Mouse (Mus musculus) Muller cell, postnatal 12 days (primary cell): Measurements from ENCODE around the gene Lyl1.
"Not testable (repeated sequence)": the region's sequence is repeated elsewhere in the genome, so short reads cannot be mapped to it uniquely, and the experiment has no call there.

Experiments used
- DNase-seq: peaks from one replicate; pipeline ENCODE4 v3.0.0-alpha.2; 2015; ENCODE audit errors: inconsistent ontology term

The Lyl1 gene

GRCm38 (mm10) chr8:84668731-84669485 is 32.3 kb upstream of the Lyl1 start:
- DNase-seq = no peak

GRCm38 (mm10) chr8:84670295-84671006 is 30.8 kb upstream of the Lyl1 start:
- not testable (repeated sequence) for DNase-seq

DNA sequence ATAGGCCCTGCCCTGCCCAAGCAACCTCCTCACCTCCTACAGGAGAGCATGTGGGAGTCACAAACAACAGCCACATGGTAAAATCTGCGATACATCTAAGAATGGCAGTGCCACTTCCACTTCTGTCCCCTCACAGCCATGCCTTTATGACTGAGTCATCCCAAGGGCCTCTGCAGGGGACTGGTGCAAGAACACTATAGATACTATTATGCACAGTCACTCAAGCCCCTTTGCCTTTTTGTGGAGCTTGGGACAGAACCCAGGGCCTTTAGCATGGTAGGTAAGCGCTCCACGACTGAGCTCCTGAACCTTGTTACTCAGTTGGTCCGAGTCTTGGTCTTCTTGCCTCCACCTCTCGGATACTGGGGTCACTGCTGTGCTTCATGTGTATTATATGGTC is 24.0 kb upstream of the Lyl1 start:
- DNase-seq = no peak

DNA sequence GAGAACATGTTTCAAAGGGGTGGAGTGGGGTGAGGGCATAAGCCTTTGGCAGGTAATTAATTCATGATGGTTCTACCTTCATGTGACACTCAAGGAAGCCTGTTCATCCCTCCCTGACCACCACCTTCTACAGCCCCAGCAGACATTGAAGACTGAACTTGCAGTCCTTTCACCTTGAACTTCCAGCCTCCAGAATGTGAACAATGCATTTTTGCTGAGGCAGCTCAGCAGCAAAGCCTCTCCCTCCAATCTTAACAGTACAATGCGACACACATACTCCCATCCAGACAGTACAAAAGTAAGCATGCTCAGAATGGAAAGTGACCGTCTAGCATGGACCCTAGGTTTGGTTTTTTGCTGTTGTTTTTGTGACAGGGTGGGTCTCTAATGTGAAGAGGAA is 19.8 kb upstream of the Lyl1 start:
- DNase-seq = no peak

- no peak for DNase-seq
Measured at GRCm38 (mm10) chr8:84682257-84682656, 19.0 kb upstream of the Lyl1 start.

GRCm38 (mm10) chr8:84684537-84684936 is 16.7 kb upstream of the Lyl1 start:
- DNase-seq = peak; percentile 70

DNA sequence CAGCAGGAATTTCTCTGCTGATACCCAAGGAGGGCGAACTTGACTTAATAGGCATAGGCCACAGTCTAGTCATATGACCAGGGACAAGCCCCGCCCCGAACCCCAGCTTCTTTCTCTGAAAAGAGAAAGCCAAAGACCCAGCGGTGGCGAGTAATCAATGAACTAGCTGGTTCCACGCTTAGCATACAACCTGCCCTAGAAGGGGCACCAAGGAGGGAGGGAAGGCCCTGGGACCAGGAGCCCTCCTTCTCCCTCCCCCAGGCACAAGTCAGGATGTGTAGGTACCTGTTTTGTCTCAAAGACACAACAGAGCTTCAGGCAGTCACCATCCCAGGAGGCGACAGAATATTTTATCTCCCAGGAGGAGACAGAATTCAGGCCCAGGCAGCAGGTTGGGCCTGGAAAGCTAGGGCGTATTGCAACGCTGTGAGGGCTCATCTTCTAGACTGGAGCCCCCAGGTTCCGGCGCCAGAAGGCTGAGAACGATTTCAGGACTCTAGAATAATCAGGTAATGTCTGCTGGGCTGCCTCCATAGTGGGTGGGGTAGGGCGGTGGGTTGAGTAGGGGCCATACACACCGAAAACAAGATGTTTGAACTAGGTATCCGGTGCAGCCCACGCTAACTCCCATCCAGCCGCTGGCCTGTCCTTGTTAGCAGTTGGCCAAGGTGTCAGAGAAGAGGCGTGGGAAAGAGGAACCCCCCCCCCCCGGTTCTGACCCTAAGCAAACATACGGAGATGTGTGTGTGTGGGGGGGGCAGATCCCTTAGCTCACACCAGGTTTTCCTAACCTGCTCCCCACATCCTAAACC is 14.9 kb upstream of the Lyl1 start, which contains the start of gene Trmt1:
Gene Trmt1 (plus strand): TSS at position 117 of the 812 bp plus-strand sequence.
- peak; percentile 64 for DNase-seq

DNA sequence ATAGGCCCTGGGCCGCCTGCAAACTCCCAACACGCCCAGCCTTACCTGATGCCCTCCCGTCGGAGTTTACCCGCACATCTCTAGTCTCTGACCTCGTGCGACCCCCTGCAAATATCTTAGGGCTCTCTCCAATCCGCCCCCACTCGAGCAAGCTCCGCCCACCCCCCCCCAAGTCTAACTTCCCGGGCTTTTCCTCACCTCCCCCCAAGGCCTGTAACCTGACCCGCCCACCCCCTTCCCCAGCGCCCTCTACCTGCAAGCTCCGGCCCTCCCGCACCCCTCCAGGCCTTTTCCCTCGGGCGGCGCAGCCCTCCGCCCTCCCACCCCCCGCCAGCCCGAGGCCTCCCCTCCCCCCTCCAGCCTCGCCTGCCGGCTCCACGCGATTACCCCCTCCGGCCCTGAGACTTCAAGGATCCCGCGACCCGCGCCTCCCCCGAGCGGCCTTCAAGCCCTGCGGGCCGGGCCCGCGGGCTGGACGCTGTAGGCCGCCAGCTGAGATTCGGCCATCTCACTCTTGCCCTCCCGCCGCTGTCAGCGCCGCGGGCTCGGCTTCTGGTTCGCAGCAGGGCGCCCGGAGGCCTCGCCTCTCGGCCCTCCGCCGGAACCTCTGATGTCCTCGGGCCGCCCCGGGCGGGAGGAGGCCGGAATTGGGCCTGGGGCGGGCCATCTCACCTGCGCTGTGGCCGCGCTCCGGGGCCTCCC is 14.1 kb upstream of the Lyl1 start:
- peak; percentile 76 for DNase-seq

DNA sequence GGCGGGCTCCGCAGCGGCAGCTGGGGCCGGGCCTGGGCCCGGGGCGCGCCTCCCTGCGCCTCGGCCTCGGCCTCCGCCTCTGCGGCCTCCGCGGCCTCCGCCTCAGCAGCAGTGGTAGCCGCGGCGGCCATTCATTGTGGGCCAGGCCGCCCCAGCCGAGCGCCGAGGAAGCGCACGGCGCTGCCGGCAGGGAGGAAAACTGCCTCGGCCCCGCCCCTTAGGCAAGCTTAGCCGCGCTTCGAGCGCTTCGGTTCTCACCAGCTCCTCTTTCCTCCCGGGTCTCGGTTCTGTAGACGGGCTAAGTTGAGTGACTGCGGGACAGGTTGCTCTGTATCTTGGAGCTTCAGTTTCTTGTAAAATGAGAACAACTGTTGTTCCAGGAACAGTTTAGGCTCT is 13.6 kb upstream of the Lyl1 start, which contains the start of gene Nacc1:
Gene Nacc1 (minus strand): TSS at position 158 of the 396 bp plus-strand sequence.
- peak; percentile 88 for DNase-seq

DNA sequence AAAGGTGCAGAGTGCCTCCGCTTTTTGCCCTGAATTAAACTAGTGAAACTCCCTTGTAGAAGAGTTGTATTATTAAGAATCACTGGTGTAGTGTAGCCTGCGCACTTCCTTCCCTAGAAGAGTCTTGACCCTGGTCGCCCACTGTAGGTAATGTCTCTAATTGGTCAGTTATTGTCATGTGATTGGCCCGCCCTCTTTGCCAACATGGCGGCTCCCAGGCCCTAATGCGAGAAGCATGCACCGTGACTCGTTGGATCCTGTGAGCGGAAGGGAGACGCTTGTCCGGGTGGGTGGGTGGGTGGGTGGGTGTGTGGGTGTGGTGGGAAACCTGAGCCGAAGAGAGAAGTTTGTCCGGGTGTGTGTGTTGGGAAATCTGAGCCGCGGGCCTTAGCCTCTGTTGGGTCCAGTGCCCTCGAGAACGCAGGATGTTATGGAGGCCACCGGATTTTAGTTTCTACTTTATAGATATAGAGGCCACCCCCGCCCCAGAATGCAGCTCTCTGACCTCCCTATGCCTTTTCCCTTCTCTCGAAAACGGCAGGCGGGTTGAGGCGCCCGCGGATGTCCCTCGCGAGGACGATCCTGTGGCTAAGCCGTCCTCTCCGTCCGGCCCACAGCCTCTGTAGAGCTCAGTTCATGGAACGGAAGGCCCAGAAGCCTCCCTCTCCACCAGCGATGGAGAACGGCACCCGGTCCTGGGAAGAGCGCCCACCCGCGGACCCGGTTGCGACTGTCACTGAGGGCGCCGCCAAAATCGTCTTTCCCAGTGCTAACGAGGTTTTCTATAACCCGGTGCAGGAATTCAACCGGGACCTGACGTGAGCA is 12.0 kb upstream of the Lyl1 start:
- peak; percentile 78 for DNase-seq

DNA sequence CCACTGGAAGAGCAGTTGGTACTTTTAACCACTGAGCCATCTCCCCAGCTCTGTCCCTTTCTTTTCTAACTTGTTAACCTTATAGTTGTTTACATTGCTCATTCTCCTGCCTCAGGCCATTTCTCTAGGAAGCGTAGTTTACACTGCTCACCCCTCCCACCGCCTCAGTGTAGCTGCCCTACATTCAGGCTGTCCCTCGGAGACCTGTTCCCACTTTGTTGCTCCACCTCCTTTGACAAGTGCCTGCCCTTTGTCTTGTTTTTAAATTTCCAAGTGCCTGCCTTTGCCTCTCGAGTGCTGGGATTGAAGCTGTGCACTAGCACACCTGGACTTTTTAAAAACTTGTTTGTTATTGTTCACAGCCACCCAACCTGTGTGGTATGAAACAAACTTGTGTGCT is 7.9 kb upstream of the Lyl1 start:
- no peak for DNase-seq

DNA sequence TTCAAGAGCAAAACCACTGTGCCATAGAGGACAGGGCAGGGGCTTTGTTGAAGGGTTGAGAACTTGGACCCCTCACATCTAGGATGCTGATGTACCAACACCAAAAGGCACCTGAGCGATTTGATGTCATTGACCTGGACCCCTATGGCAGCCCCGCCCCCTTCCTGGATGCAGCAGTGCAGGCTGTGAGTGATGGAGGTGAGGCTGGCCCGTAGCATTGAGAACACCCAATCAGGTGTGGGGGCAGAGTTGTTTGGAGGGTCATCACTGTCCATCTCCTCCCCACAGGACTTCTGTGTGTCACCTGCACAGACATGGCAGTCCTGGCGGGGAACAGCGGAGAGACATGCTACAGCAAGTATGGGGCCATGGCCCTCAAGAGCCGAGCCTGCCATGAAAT is 6.1 kb upstream of the Lyl1 start:
- no peak for DNase-seq

DNA sequence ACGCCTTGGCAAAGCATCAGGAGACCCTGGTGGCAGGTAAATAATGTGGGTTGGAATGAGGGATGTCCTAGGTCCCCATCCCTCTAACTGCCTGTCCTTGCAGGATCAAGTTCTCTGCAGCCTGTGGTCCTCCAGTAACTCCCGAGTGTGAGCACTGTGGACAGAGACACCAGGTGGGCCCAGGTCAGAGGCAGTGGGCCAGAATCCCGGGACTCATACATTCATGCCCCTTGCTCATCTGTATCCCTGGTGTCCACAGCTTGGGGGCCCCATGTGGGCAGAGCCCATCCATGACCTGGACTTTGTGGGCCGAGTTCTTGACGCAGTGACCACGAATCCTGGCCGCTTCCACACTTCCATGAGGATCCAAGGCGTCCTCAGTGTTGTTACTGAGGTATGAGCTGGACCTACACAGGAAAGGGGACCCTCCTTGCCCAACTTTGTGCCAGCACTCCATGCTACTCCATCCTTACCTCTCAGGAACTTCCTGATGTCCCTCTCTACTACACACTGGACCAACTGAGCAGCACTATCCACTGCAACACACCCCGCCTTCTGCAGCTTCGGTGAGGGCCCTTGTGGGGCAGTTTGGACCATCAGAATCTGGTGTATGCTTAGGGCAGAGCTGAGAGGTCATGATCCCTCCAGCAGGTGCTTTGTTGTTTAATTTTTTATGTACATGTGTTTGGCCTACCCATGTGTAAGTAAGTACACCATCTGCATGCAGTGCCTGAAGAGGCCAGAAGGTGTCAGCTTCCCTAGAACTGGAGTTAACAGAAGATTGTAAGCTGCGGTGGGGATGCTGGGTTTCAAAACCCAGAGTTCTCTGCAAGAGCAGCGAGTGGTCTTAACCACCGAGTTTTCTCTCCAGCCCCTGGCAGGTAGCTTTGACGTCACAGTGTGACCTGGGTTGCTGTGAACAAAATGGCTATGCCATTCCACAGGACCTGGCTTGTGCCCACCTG is 3.8 kb upstream of the Lyl1 start:
- no peak for DNase-seq

DNA sequence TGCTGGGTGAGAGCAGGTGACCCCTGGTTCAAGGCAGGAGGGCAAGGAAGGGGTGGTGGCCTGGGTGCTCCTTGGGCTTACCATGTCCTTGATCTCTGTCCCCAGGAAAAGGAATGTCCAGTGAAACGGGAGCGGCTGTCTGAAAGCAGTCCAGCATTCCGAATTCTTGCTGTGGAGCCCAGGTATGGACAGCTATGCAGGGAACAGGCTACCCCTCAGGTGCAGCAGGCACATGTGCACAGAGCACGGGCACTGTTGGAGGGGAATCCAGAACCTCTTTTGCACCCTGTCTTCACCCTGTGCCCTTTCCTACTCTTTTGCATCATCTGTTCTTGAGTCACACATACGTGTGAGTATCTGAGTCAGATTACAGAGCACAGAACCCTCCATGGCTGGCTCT is 3.0 kb upstream of the Lyl1 start:
- DNase-seq = no peak

GRCm38 (mm10) chr8:84698929-84699401 is 2.3 kb upstream of the Lyl1 start:
- peak; percentile 78 for DNase-seq

GRCm38 (mm10) chr8:84699861-84700322 is 1.4 kb upstream of the Lyl1 start:
- no peak for DNase-seq

- DNase-seq = no peak
Measured at GRCm38 (mm10) chr8:84700526-84700925, 731 bp upstream of the Lyl1 start.

DNA sequence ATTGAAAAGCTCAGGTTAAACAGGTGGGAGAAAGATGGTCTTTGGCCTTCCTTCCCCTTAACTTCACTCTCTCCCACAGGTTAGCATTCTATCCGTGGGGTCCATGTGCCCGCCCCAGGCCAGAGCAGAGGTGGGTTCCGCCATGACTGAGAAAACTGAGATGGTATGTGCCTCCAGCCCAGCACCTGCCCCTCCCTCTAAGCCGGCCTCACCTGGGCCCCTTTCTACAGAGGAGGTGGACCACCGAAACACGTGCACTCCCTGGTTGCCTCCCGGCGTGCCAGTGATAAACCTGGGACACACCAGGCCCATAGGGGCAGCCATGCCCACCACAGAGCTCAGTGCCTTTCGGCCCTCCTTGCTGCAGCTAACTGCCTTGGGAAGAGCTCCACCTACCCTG is 1.3 kb downstream of the Lyl1 start:
- no peak for DNase-seq

DNA sequence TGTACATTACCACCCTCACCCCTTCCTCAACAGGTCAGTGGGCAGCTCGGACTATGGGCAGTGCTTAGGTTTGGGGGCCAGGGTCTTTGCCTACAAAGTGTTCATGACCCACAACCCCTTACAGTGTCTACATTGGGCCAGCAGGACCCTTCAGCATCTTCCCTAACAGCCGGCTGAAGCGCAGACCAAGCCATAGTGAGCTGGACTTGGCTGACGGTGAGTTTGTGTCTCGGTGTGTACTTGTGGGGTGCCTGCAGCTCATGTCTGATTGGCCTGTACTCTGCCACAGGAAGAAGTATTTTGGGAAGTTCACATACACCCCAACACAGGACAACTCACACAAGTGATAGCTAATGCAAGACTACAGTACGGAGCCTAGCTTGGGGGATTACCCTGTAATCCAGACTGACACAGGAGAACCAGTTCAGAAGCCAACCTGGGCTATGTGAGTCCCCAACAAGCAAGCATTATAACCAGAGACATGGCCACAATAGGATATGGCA is 1.8 kb downstream of the Lyl1 start:
- DNase-seq = no peak
